Mouse (Mus musculus) urinary bladder, postnatal 14 days (tissue): ENCODE measurements around the gene Idh1.

Experiments used
- DNase-seq: peaks from one replicate; pipeline ENCODE4 v3.0.0; 2021; ENCODE audit warnings: low spot score

Gene Idh1

GRCm38 (mm10) chr1:65112807-65113196 is 73.5 kb downstream of the Idh1 start:
- DNase-seq = no peak

GRCm38 (mm10) chr1:65112031-65112806 is 74.1 kb downstream of the Idh1 start:
- DNase-seq = peak; percentile 76

GRCm38 (mm10) chr1:65109756-65110435 is 76.4 kb downstream of the Idh1 start:
- no peak for DNase-seq

- no peak for DNase-seq
Observed at GRCm38 (mm10) chr1:65109196-65109595, 77.1 kb downstream of the Idh1 start.
